Mouse (Mus musculus) embryonic facial prominence, embryonic 10.5 days (tissue): Measurements from ENCODE around the gene Kif5c. TPM values are rescaled to one million over a fixed set of nuclear protein-coding genes. Genes with fewer than 3 reads are reported as not detected.

Source experiments
- DNase-seq: peaks from one replicate; pipeline ENCODE4 v3.0.0-alpha.2; 2017; ENCODE audit warnings: low spot score
- H3K27ac ChIP-seq: fragments of 300-500 bp; sonication (generic); replicated peaks from 2 replicates; pipeline ENCODE4 v1.5.1; 2016; ENCODE audit warnings: mild to moderate bottlenecking
- H3K27me3 ChIP-seq: fragments of 300-500 bp; sonication (generic); replicated peaks from 2 replicates; pipeline ENCODE4 v1.6.1; 2016; ENCODE audit warnings: low read depth, mild to moderate bottlenecking; ENCODE audit not compliant: poor library complexity, severe bottlenecking
- H3K36me3 ChIP-seq: fragments of 300-500 bp; sonication (generic); replicated peaks from 2 replicates; pipeline ENCODE4 v1.6.1; 2016; ENCODE audit warnings: mild to moderate bottlenecking, moderate library complexity
- H3K4me1 ChIP-seq: fragments of 300-500 bp; sonication (generic); 2 replicates; pipeline ENCODE4 v1.6.1; 2016
- H3K4me3 ChIP-seq: fragments of 300-500 bp; sonication (generic); 2 replicates; pipeline ENCODE4 v1.5.1; 2016; ENCODE audit warnings: mild to moderate bottlenecking, moderate library complexity
- H3K9me3 ChIP-seq: fragments of 300-500 bp; sonication (generic); 2 replicates; pipeline ENCODE4 v1.6.1; 2016; ENCODE audit warnings: mild to moderate bottlenecking
- WGBS: fragments of 180-500 bp; shearing (Covaris S2); methylation state at CpG from one replicate; pipeline ENCODE4 v1.1.7; 2016; 5-methylcytosine and 5-hydroxymethylcytosine counted together
- polyA plus RNA-seq: library from polyadenylated mRNA; unstranded; fragments of >200 nt; fragmentation: Nextera tagmentation; extraction: Ambion mirVana; gene quantifications from 2 replicates; pipeline ENCODE4 v1.2.1, GENCODE M21; 2016

Gene Kif5c
- polyA plus RNA-seq, 1 experiment from 2014 or later, result 30.4 TPM

DNA sequence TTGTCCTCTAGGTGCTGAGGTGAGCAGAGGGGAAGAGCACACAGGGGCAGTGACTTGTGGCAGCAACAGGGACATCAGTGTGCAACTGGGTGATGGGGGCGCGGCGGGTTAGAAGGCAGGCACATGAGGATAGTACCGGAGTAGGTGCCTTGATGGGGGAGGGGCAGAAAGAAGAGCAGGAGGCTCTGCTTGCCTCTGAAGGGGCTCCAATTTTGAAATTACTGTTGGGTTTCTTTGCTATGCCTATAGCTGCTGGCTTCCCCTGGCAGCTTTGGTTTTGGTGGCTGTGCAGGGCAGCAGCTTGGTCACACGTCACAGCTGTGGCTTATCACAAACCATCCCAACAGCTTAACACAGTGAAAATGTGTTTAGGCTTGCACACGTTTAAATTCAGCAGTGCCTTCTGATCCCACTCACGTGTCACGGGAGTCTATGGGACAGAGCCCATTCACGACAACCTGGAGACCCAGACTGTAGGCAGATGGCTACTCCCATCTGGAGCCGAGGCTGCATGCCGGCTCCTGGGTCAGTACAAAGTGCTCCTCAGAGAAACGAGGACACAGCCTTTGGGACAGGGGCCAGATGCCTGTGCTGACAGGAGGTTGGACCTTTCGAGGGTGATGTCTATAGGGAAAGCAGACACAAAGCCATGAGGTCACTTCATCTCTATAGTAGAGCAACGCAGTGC is 126.1 kb downstream of the Kif5c start:
- 87% methylated on average over 14 of the region's 14 CpGs for WGBS
- Histone ChIP-seq H3K27ac (0 out of 2 replicates have a peak overlapping the region, but pooled peaks have one; percentile 7), H3K27me3 (no peaks in the 10 kb centered on the region), H3K36me3 (peaks cover 98% of the 10 kb centered on the region), H3K4me1 (peaks cover 45% of the 10 kb centered on the region), H3K9me3 (no peaks in the 10 kb centered on the region), H3K4me3 (no peak overlapping the region)
- DNase-seq, result no peak

DNA sequence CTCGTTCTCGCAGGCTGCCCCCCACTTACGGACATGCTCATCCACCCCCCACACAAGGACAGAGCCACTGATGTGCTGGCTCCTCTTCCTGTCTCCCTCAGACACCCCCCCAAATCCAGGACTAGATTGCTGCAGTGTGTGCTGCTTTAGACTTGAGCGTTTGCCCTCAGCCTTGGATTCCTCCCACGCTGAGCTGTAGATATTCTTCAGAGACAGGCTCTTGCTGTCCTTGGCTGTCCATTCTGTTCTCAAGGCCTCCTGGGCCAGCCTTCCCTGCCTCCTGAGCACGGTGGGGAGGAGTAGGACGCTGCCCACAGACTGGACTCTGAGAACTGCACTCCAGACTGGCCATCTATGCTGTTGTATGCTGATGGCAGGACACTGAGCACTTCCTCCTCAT is 127.8 kb downstream of the Kif5c start:
- H3K27me3 ChIP-seq, result no peaks in the 10 kb centered on the region
- peaks cover 32% of the 10 kb centered on the region for H3K4me1 ChIP-seq
- peaks cover 98% of the 10 kb centered on the region for H3K36me3 ChIP-seq
- WGBS, result 92% methylated on average over 7 of the region's 7 CpGs
- no peak for DNase-seq
- no peaks in the 10 kb centered on the region for H3K9me3 ChIP-seq
- H3K4me3 ChIP-seq, result no peak overlapping the region
- H3K27ac ChIP-seq, result peak overlapping the region; percentile 30; the same call in 1 of the 2 replicates

DNA sequence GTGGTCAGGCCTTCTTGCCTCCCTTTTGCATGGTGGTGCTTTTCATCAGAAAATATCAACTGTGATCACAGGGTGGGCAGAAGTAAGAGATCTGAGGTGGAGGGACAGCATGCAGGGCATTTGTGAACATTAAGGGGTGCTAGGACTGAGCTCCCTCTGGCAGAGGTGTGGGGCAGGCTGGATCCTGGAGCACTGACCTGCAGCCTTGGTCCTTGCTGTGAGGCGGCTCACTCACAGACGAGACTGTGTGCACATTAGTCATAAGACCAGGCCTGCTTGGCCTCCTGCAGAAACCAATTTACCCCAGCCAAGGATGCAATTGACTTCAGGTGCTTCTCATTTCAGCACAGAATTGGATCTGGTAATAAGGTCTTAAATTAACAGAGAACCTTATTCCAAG is 128.6 kb downstream of the Kif5c start:
- Histone ChIP-seq H3K36me3 (peaks cover 98% of the 10 kb centered on the region), H3K4me3 (no peak overlapping the region), H3K27ac (0 out of 2 replicates have a peak overlapping the region, but pooled peaks have one; percentile 19), H3K9me3 (no peaks in the 10 kb centered on the region), H3K27me3 (no peaks in the 10 kb centered on the region), H3K4me1 (peaks cover 26% of the 10 kb centered on the region)
- no peak for DNase-seq
- 78% methylated on average over 2 of the region's 2 CpGs for WGBS

DNA sequence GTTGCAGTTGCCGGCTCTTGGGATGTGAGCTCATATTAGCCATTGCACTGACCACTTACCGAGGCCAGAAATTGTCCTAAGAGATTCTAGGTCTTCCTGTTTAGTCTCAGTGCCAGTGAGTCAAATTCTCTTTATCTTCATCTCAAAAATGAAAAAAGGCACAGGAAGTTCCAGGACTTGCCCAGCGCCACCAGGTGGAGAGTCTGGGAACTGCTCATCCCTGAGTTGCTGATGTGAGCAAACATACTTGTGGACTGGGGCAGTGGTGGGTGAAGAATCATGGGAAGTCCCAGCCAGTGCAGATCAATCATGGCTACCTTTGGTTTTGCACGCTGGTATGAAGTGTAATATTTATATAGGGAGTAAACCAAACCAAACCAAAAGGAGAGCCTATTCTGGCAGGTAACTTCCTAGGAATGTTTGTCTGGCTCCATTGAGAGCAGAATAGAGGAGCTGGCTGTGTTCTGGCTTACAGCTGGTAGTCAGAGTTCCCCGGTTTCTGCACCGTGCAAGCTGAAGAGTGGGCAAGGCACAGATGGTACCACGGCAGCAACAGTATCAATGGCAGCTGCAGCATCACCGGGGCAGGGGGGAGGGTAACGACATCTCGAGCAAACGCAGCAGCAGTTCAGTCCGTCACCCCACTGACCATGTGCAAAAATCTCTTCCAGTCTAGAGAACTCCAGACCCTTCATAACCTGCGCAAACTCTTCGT is 129.7 kb downstream of the Kif5c start:
- peaks cover 99% of the 10 kb centered on the region for H3K36me3 ChIP-seq
- peak; percentile 55 for DNase-seq
- no peak overlapping the region for H3K27ac ChIP-seq
- H3K9me3 ChIP-seq, result no peaks in the 10 kb centered on the region
- no peak overlapping the region for H3K4me3 ChIP-seq
- no peaks in the 10 kb centered on the region for H3K27me3 ChIP-seq
- peaks cover 16% of the 10 kb centered on the region for H3K4me1 ChIP-seq
- 87% methylated on average over 14 of the region's 14 CpGs for WGBS

DNA sequence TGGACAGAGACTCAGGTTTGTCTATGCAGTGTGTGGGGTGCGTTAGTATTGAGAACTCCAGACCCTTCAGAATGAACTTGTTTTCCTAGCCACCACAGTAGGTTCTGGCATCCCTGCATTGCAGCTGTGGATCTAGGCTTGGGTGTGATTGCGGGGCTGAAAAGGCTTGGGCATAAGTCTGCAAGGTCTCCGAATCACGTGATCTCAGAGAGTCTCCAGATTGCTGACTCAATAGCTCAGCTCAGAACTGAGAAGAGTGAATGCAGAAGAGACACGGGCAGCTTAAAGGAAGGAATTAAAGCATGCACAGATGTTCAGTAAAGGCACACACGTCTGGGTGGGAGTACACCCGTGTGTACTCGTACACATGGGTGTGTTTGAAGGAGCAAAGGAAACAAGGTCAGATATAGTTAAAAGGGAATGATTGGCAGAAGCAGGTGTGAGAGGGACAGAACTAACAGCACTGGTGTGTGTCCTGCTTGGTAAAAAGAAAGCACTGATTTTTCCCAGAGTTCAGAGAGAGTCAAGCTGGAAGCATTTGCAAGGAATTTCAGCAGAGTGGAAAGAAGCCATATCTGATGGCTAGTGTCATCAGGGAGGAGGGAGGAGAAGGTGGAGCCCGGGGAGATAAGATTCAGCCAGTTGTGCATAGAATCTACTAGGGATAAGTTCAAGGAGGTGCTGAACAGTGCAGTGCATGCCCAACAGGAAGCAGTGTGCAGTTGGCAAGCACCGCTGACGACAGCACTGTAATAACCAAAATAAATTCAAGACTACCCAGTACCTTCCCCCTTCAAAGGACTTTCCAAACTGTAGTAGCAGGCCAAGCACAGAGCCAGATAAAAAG is 130.9 kb downstream of the Kif5c start:
- DNase-seq, result no peak
- no peaks in the 10 kb centered on the region for H3K9me3 ChIP-seq
- H3K27ac ChIP-seq, result no peak overlapping the region
- 88% methylated on average over 11 of the region's 11 CpGs for WGBS
- no peak overlapping the region for H3K4me3 ChIP-seq
- peaks cover 98% of the 10 kb centered on the region for H3K36me3 ChIP-seq
- H3K4me1 ChIP-seq, result peaks cover 7% of the 10 kb centered on the region
- no peaks in the 10 kb centered on the region for H3K27me3 ChIP-seq

DNA sequence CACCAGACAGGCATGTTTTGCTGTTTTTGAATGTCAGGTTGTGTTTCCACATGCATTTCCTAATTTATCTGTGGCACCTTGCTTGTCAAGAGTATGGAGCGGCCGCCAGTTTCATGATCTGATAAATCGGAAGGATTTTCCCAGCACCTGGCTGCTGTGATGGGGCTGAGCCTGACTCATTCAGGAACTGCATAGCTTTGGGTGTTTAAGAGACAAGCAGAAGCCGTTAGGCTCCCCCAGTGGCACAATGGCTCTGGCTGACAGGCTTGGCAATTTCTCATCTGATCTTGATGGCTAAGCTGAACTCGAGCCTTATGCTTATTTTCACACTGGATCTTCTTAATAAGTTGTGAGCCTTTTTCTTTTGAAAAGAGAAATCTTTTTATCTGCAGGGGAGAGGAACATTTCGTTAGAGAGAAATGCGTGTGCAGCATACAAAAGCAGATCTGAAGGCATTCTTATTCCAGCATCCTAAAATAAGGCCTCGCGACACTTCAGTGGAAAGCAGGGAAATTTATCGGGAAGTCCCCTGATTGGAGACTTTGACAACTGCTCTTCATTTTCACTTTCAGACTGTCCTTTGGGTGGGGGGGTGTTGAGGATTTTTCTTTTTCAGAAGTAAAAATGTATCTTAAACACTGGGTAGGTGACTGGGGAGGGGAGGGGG is 132.6 kb downstream of the Kif5c start:
- Histone ChIP-seq H3K27me3 (no peaks in the 10 kb centered on the region), H3K9me3 (no peaks in the 10 kb centered on the region), H3K27ac (no peak overlapping the region), H3K4me1 (peaks cover 3% of the 10 kb centered on the region; the same call in 1 of the 2 replicates), H3K4me3 (no peak overlapping the region), H3K36me3 (peaks cover 98% of the 10 kb centered on the region)
- DNase-seq, result no peak
- WGBS, result 89% methylated on average over 10 of the region's 10 CpGs

DNA sequence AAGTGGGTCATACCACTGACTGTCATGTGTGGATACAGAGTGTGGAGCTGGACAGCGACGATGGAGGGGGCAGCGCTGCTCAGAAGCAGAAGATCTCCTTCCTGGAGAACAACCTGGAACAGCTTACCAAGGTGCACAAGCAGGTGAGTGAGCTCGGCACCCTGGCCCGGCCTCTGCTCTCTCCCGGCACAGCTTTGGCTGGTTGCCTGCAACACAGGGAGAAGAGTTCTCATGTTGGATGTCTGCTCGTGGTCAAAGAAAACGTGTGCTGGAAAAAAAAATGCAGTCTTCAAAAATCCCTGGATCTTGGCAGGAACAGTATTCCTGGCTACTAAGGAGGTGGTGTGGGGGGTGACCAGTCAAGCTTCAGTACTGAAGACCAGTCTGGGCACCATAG is 133.1 kb downstream of the Kif5c start:
- peaks cover 3% of the 10 kb centered on the region; the same call in 1 of the 2 replicates for H3K4me1 ChIP-seq
- no peak for DNase-seq
- H3K27me3 ChIP-seq, result no peaks in the 10 kb centered on the region
- peaks cover 98% of the 10 kb centered on the region for H3K36me3 ChIP-seq
- no peak overlapping the region for H3K4me3 ChIP-seq
- H3K27ac ChIP-seq, result no peak overlapping the region
- H3K9me3 ChIP-seq, result no peaks in the 10 kb centered on the region
- 92% methylated on average over 8 of the region's 8 CpGs for WGBS

DNA sequence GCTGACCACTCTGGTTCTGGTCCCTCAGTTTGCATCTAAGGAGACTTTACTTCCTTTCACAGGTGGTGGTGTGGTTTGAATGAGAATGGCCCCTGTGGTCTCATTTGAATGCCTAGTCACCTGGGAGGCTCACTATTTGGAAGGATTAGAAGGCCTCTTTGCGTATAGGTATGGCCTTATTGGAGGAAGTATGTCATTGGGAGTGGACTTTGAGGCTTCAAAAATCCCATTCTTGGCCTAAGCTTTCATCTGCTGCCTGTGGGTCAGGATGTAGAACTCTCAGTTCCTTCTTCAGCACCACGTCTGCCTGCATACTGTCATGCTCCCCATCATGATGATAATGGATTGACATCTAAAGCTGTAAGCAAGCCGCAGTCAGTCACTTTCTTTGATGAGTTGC is 134.0 kb downstream of the Kif5c start:
- WGBS, result 89% methylated on average over 3 of the region's 3 CpGs
- H3K27me3 ChIP-seq, result no peaks in the 10 kb centered on the region
- H3K36me3 ChIP-seq, result peaks cover 98% of the 10 kb centered on the region
- H3K4me3 ChIP-seq, result no peak overlapping the region
- peaks cover 3% of the 10 kb centered on the region; the same call in 1 of the 2 replicates for H3K4me1 ChIP-seq
- DNase-seq, result no peak
- H3K27ac ChIP-seq, result no peak overlapping the region
- no peaks in the 10 kb centered on the region for H3K9me3 ChIP-seq

DNA sequence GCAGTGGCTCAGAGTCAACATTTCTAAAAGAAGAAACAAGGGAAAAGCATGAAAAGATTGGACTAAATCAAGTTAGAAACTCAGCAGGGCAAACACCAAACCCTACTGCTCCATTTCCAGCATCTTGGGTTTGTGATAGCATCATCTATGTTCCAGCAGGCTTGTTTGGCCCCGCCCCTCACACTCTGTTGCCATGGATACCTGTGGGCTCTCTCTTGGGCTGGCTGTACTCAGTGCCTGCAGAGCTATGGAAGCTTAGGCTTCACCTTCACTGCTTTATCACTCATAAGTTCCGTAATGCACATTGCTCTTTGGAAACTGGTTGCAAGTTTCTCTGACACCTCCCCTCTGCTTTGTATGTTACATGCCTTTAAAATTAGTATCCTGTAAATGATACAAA is 136.0 kb downstream of the Kif5c start:
- Histone ChIP-seq H3K4me1 (peaks cover 3% of the 10 kb centered on the region; the same call in 1 of the 2 replicates), H3K9me3 (no peaks in the 10 kb centered on the region), H3K27ac (no peak overlapping the region), H3K36me3 (peaks cover 98% of the 10 kb centered on the region), H3K4me3 (no peak overlapping the region), H3K27me3 (no peaks in the 10 kb centered on the region)
- WGBS, result 68% methylated on average over 2 of the region's 2 CpGs
- peak; percentile 59 for DNase-seq

DNA sequence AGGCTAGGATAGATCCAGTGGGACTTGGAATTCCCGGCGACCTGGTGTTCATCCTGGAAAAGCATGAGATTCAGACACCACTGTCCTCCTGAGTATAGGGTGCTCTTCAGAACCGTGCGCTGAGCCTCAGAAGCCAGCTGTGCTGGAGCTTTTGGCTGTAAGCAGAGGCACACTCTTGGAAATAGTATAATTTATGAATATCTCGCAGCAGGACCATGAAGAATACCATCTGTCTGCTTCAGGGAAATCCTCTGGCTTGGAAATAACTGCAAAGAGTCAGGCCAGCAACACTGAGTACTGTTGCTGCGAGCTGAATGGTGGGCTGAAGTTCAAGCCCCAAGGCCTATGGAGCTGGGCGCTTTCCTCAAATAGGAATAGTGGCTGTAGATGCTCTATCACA is 138.5 kb downstream of the Kif5c start:
- Histone ChIP-seq H3K27me3 (no peaks in the 10 kb centered on the region), H3K36me3 (peaks cover 98% of the 10 kb centered on the region), H3K4me1 (peaks cover 3% of the 10 kb centered on the region; the same call in 1 of the 2 replicates)

DNA sequence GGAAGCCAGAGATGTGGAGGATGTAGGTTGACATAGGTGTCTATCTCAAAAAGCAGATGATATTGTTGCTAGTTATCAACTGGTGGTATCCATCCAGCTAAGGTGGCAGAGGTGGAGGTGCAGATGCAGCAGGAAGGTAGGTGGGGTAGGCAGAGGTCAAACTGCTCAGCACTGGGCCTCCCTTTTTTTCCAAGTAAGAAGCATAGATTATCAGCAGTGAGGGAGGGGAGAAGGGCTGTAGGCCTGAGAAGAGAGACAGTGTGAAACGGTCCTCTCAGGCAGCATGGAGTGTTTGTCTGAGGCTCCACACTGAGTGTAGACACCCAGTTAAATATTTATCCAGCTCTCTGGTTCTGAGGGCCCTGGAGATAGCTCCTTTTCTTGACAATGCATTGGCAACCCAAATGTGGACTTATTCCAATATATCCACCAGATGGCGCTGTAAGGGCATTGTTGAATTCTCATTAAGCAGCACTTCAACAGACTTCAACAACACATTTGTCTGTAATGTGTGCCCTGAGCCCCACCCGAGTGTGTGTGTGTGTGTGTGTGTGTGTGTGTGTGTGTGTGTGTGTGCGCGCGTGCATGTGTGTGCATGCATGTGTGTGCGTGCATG is 145.3 kb downstream of the Kif5c start:
- no peaks in the 10 kb centered on the region for H3K4me1 ChIP-seq
- 50% methylated on average over 7 of the region's 7 CpGs for WGBS
- H3K27me3 ChIP-seq, result no peaks in the 10 kb centered on the region
- no peak overlapping the region for H3K4me3 ChIP-seq
- no peak overlapping the region for H3K27ac ChIP-seq
- DNase-seq, result peak; percentile 58
- H3K9me3 ChIP-seq, result no peaks in the 10 kb centered on the region
- peaks cover 90% of the 10 kb centered on the region for H3K36me3 ChIP-seq

More for the DNA sequence above, 138.5 kb downstream of the Kif5c start:
- Histone ChIP-seq H3K9me3 (no peaks in the 10 kb centered on the region), H3K4me3 (no peak overlapping the region), H3K27ac (no peak overlapping the region)
- 93% methylated on average over 7 of the region's 7 CpGs for WGBS
- no peak for DNase-seq
